Mouse (Mus musculus) small intestine, adult 2 months (tissue): ENCODE data around the gene Gns.

ENCODE experiments used
- CTCF ChIP-seq: fragments of 200-500 bp; IDR thresholded peaks from 2 replicates; pipeline ENCODE4 v1.5.1; 2012; ENCODE audit warnings: low read depth, mild to moderate bottlenecking, control low read depth, inconsistent platforms, low read length, moderate library complexity, mixed read lengths; ENCODE audit not compliant: insufficient replicate concordance, insufficient read length; ENCODE audit errors: extremely low read depth
- POLR2A ChIP-seq: fragments of 200-500 bp; IDR thresholded peaks from 2 replicates; pipeline ENCODE4 v1.6.1; 2012; ENCODE audit warnings: low read depth, mild to moderate bottlenecking, control low read depth, inconsistent platforms, low read length, moderate library complexity

- TF ChIP-seq CTCF (no peak), POLR2A (no peak)
Measured at GRCm38 (mm10) chr10:121401005-121401404, 36.1 kb downstream of the Gns start.
